Mouse (Mus musculus): ENCODE measurements around the gene Itpr2.

- no peak for TF ChIP-seq CTCF (IDR thresholded peaks at IDR 0.05; ENCODE audit: low read depth)
- TF ChIP-seq EP300 (IDR thresholded peaks at IDR 0.05; ENCODE audit: low read depth): no peak
Measured at GRCm38 (mm10) chr6:146460936-146461335, 41.1 kb downstream of the Itpr2 start.
